Mouse (Mus musculus): ENCODE data around the gene Coq7. TPM values are rescaled to one million over a fixed set of nuclear protein-coding genes. Genes with fewer than 3 reads are reported as not detected.

Gene Coq7
- polyA plus RNA-seq, 1 experiment: 55.1 TPM

- Histone ChIP-seq H3K27ac (ENCODE audit: control insufficient read depth, insufficient read depth, low read depth, low read length, poor library complexity) (peak within 1 kb of the TSS; percentile 94), H3K4me3 (replicated peaks; ENCODE audit: control insufficient read depth, low read depth, low read length) (peak within 1 kb of the TSS; percentile 76), H3K4me1 (ENCODE audit: control insufficient read depth, insufficient read depth, low read length) (peaks cover 8% of the 10 kb centered on the region)
- under 1% methylated on average over 52 of the region's 55 CpGs for WGBS
- TF ChIP-seq POLR2A (IDR thresholded peaks at IDR 0.05; ENCODE audit: borderline replicate concordance, control insufficient read depth, low read depth, low read length): peak; percentile 48; the same call in 1 of the 2 replicates
- TF ChIP-seq CTCF (IDR thresholded peaks at IDR 0.05; ENCODE audit: control insufficient read depth, insufficient read depth, low read length): no peak
Measured at GRCm38 (mm10) chr7:118491431-118492147, 41.6 kb downstream of the Coq7 start, which contains the start of gene Itpripl2. TSS of gene Itpripl2 (minus strand) at chr7:118491975.

- H3K4me3 ChIP-seq (replicated peaks; ENCODE audit: control insufficient read depth, low read depth, low read length): peak overlapping the region; percentile 76
- no peak for TF ChIP-seq CTCF (IDR thresholded peaks at IDR 0.05; ENCODE audit: control insufficient read depth, insufficient read depth, low read length)
- no peak; the same call in 1 of the 2 replicates for TF ChIP-seq POLR2A (IDR thresholded peaks at IDR 0.05; ENCODE audit: borderline replicate concordance, control insufficient read depth, low read depth, low read length)
- H3K27ac ChIP-seq (ENCODE audit: control insufficient read depth, insufficient read depth, low read depth, low read length, poor library complexity): peak overlapping the region; percentile 94
- peaks cover 8% of the 10 kb centered on the region for H3K4me1 ChIP-seq (ENCODE audit: control insufficient read depth, insufficient read depth, low read length)
- WGBS: 34% methylated on average over 67 of the region's 67 CpGs
Measured at GRCm38 (mm10) chr7:118490666-118491430, 42.3 kb downstream of the Coq7 start.

- 91% methylated on average over 57 of the region's 57 CpGs for WGBS
- Histone ChIP-seq H3K4me1 (ENCODE audit: control insufficient read depth, insufficient read depth, low read length) (peaks cover 8% of the 10 kb centered on the region), H3K4me3 (replicated peaks; ENCODE audit: control insufficient read depth, low read depth, low read length) (no peak overlapping the region), H3K27ac (ENCODE audit: control insufficient read depth, insufficient read depth, low read depth, low read length, poor library complexity) (no peak overlapping the region)
- TF ChIP-seq CTCF (IDR thresholded peaks at IDR 0.05; ENCODE audit: control insufficient read depth, insufficient read depth, low read length): no peak
- TF ChIP-seq POLR2A (IDR thresholded peaks at IDR 0.05; ENCODE audit: borderline replicate concordance, control insufficient read depth, low read depth, low read length): no peak; the same call in 1 of the 2 replicates
Measured at GRCm38 (mm10) chr7:118489706-118490665, 43.2 kb downstream of the Coq7 start.

GRCm38 (mm10) chr7:118488060-118488664 lies 45.0 kb downstream of the Coq7 start:
- no peak for TF ChIP-seq POLR2A (IDR thresholded peaks at IDR 0.05; ENCODE audit: borderline replicate concordance, control insufficient read depth, low read depth, low read length)
- TF ChIP-seq CTCF (IDR thresholded peaks at IDR 0.05; ENCODE audit: control insufficient read depth, insufficient read depth, low read length): no peak
- H3K4me3 ChIP-seq (replicated peaks; ENCODE audit: control insufficient read depth, low read depth, low read length): no peak overlapping the region
- peaks cover 8% of the 10 kb centered on the region for H3K4me1 ChIP-seq (ENCODE audit: control insufficient read depth, insufficient read depth, low read length)
- 39% methylated on average over 8 of the region's 8 CpGs for WGBS
- no peak overlapping the region for H3K27ac ChIP-seq (ENCODE audit: control insufficient read depth, insufficient read depth, low read depth, low read length, poor library complexity)

DNA sequence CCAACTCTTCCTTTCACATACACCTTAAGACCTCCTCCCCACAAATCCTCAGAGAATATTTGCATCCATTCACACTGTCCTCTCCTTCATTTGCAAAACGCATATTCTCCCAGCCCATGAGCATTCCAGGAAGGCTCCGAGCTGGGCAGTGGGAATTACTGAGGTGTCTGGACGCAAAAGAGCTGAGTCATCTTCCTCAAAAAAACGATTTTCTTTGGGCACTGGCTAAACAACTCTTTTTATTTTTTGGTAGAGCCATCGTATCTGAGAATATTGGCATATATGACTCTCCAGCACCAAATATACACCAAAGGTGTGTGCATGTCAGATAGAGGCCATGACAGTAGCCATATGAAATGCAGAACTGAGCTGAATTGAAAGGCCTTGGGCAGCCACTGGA lies 46.2 kb downstream of the Coq7 start:
- 50% methylated on average over 5 of the region's 5 CpGs for WGBS
- Histone ChIP-seq H3K4me3 (replicated peaks; ENCODE audit: control insufficient read depth, low read depth, low read length) (no peak overlapping the region), H3K27ac (ENCODE audit: control insufficient read depth, insufficient read depth, low read depth, low read length, poor library complexity) (no peak overlapping the region), H3K4me1 (ENCODE audit: control insufficient read depth, insufficient read depth, low read length) (peaks cover 6% of the 10 kb centered on the region)
- no peak for TF ChIP-seq CTCF (IDR thresholded peaks at IDR 0.05; ENCODE audit: control insufficient read depth, insufficient read depth, low read length)

DNA sequence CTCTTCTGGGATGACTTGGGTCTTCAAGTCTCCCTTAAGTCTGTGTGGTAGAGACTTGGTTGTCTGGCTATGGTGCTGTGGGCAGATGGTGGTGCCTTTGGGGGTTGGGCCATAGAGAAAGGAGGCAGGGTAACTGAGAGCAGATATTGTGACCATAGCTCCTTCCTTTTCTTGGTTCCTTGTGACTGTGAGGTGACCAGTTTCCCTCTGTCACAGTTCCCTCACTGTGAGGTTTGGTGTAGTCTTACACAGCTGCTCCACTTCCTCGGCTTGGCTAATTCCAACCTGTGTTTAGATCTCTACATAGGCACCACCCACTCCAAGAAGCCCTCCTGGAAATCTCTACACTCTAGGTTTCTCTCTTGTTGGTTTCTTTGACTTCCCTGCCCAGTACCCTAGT lies 49.2 kb downstream of the Coq7 start:
- H3K27ac ChIP-seq (ENCODE audit: control insufficient read depth, insufficient read depth, low read depth, low read length, poor library complexity): no peak overlapping the region
- H3K4me3 ChIP-seq (replicated peaks; ENCODE audit: control insufficient read depth, low read depth, low read length): no peak overlapping the region
- peaks cover 2% of the 10 kb centered on the region for H3K4me1 ChIP-seq (ENCODE audit: control insufficient read depth, insufficient read depth, low read length)
- 23% methylated on average over 1 of the region's 1 CpGs for WGBS
- no peak for TF ChIP-seq POLR2A (IDR thresholded peaks at IDR 0.05; ENCODE audit: borderline replicate concordance, control insufficient read depth, low read depth, low read length)
- no peak for TF ChIP-seq CTCF (IDR thresholded peaks at IDR 0.05; ENCODE audit: control insufficient read depth, insufficient read depth, low read length)

DNA sequence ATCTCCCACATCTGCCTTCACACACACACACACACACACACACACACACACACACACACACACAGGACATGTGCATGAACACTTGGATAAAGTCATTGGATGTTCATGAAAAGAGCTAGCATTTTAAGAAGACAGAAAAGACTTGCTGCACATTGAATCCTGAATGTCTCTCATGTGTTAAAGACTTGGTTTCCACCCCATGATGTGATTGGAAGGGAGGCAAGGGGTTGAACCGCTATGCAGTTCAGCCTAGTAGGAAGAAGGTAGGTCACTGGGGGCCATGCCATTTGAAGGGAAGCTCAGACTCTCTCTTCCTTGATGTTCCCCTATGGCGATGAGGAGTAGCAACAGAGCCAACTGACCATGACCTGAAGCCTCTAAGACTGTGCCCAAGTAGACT lies 51.2 kb downstream of the Coq7 start:
- WGBS: 72% methylated on average over 2 of the region's 2 CpGs
- Histone ChIP-seq H3K27ac (ENCODE audit: control insufficient read depth, insufficient read depth, low read depth, low read length, poor library complexity) (no peak overlapping the region), H3K4me1 (ENCODE audit: control insufficient read depth, insufficient read depth, low read length) (no peaks in the 10 kb centered on the region; the same call in 1 of the 2 replicates), H3K4me3 (replicated peaks; ENCODE audit: control insufficient read depth, low read depth, low read length) (no peak overlapping the region)
- TF ChIP-seq POLR2A (IDR thresholded peaks at IDR 0.05; ENCODE audit: borderline replicate concordance, control insufficient read depth, low read depth, low read length) (no peak), CTCF (IDR thresholded peaks at IDR 0.05; ENCODE audit: control insufficient read depth, insufficient read depth, low read length) (no peak)

All from bone marrow, adult 2 months (tissue).